In the genomic region with DNA sequence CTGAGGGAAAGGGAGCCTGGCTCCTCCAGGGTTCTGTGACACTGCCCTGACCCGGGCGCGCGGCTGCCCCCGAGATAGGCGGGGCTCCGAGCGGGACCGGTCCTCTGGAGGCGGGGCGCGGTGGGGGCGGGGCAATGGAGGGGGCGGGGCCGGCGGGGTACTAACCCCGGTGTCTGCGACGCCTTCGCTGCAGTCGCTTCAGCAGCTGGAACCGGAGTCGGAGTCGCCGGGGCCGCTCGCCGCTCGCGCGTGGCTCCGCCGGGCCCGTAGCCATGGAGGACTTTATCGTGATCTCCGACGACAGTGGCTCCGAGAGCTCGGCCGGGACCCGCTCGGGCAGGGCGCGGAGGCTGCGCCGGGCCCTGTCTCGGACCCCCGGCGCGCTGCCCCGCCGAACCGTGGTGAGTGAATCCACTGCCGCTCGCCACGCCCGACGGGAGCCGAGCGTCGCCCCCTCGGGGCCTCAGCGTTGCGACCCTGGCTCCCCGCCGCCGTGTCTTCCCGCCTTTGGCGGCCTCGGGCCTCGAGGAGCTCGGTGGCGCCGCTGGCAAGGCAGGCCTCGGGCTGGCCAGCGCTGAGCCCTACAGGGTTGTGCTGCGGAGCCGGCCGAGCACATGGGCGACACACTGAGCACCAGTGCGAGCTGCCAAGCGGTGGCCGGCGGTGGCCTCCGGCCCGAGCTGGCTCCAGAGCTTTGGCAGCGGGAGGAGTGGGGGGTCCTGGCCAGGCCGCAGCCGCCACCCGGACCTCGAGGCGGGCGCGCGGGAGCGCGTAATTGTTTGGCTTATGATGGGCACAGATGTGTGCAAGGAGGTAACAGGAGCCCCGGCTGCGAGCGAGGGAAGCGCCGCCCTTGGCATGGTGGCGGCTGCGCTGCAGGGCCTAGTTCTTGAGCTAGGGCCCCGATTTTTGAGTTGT, we compare ENCODE assay signal across 8 mouse cellular contexts. TPM values are rescaled to one million over a fixed set of nuclear protein-coding genes. Genes with fewer than 3 reads are reported as not detected.
A peak's percentile ranks its signal among the peaks of the same experiment; 100 is the strongest.
DNase-seq lines count a peak whose midpoint lies in the region; ATAC-seq and TF ChIP-seq lines count a peak whose summit lies in the region.

Simc1 (plus strand) TSS at position 176 of the 918 bp plus-strand sequence.

- no peaks in the 10 kb centered on the region for H3K36me3 ChIP-seq in intestine, postnatal 0 days (ENCODE audit: control insufficient read depth, insufficient read depth)
- H3K36me3 ChIP-seq in limb, embryonic 12.5 days = peaks cover 8% of the 10 kb centered on the region; the same call in 1 of the 2 replicates
- no peaks in the 10 kb centered on the region for H3K36me3 ChIP-seq in midbrain, embryonic 14.5 days (ENCODE audit: control insufficient read depth, insufficient read depth, low read length)

- H3K9ac ChIP-seq in intestine, postnatal 0 days (ENCODE audit: low read depth, low read length) = peak within 1 kb of the TSS; percentile 53
- H3K9ac ChIP-seq in limb, embryonic 12.5 days (replicated peaks) = peak within 1 kb of the TSS; percentile 86
- H3K9ac ChIP-seq in midbrain, embryonic 14.5 days (replicated peaks; ENCODE audit: low read length) = peak within 1 kb of the TSS; percentile 87

- DNase-seq in urinary bladder, adult 18-20 months (ENCODE audit: low spot score in 2 of 2) = peak; percentile 54 to 63
- DNase-seq in urinary bladder, postnatal 10 days (ENCODE audit: low spot score) = no peak
- peak; percentile 92 for DNase-seq in embryo, embryonic 9.5 days (ENCODE audit: extremely low spot score)
- DNase-seq in gonadal fat pad, adult 2 months (ENCODE audit: low read depth) = no peak
- peak; percentile 81 for DNase-seq in midbrain, embryonic 14.5 days
- peak; percentile 65 for DNase-seq in spleen, adult 12 weeks (ENCODE audit: low spot score)

- ATAC-seq in intestine, postnatal 0 days = peak; percentile 93
- ATAC-seq in limb, embryonic 12.5 days (ENCODE audit: insufficient number of reproducible peaks, insufficient read depth, low FRiP score, low TSS enrichment, low read depth) = peak; percentile 88
- peak; percentile 91 for ATAC-seq in midbrain, embryonic 14.5 days (ENCODE audit: low FRiP score, low TSS enrichment)

- H3K27me3 ChIP-seq in intestine, postnatal 0 days (replicated peaks; ENCODE audit: control insufficient read depth, insufficient read depth, low read length) = no peaks in the 10 kb centered on the region
- H3K27me3 ChIP-seq in limb, embryonic 12.5 days = 0 out of 2 replicates have a peak, but pooled peaks cover 3% of the 10 kb centered on the region
- H3K27me3 ChIP-seq in midbrain, embryonic 14.5 days (ENCODE audit: control insufficient read depth, insufficient read depth, low read length) = no peaks in the 10 kb centered on the region

- under 1% methylated on average over 97 of the region's 105 CpGs for WGBS in intestine, postnatal 0 days
- under 1% methylated on average over 105 of the region's 105 CpGs for WGBS in limb, embryonic 12.5 days
- WGBS in midbrain, embryonic 14.5 days = under 1% methylated on average over 103 of the region's 105 CpGs

- peak within 1 kb of the TSS; percentile 97 for H3K4me2 ChIP-seq in intestine, postnatal 0 days (replicated peaks; ENCODE audit: low read depth)
- H3K4me2 ChIP-seq in limb, embryonic 12.5 days = peak within 1 kb of the TSS; percentile 87
- H3K4me2 ChIP-seq in midbrain, embryonic 14.5 days (ENCODE audit: low read length) = peak within 1 kb of the TSS; percentile 61

- 0 out of 2 replicates have a peak, but pooled peaks cover 3% of the 10 kb centered on the region for H3K4me1 ChIP-seq in intestine, postnatal 0 days (replicated peaks; ENCODE audit: control insufficient read depth, insufficient read depth, low read length)
- H3K4me1 ChIP-seq in limb, embryonic 12.5 days (replicated peaks) = peaks cover 11% of the 10 kb centered on the region
- H3K4me1 ChIP-seq in midbrain, embryonic 14.5 days (ENCODE audit: control insufficient read depth, insufficient read depth, low read length) = peaks cover 16% of the 10 kb centered on the region

- H3K27ac ChIP-seq in intestine, postnatal 0 days (ENCODE audit: low read depth, low read length) = peak within 1 kb of the TSS; percentile 62
- peak within 1 kb of the TSS; percentile 85 for H3K27ac ChIP-seq in limb, embryonic 12.5 days
- peak within 1 kb of the TSS; percentile 83 for H3K27ac ChIP-seq in midbrain, embryonic 14.5 days (replicated peaks; ENCODE audit: low read depth, low read length)

- no peaks in the 10 kb centered on the region for H3K9me3 ChIP-seq in intestine, postnatal 0 days (ENCODE audit: control insufficient read depth)
- H3K9me3 ChIP-seq in limb, embryonic 12.5 days = no peaks in the 10 kb centered on the region
- no peaks in the 10 kb centered on the region for H3K9me3 ChIP-seq in midbrain, embryonic 14.5 days (ENCODE audit: control insufficient read depth, low read length)

- no peak for TF ChIP-seq CTCF in intestine, postnatal 0 days (IDR thresholded peaks at IDR 0.05; ENCODE audit: low read depth)

- peak within 1 kb of the TSS; percentile 70 for H3K4me3 ChIP-seq in intestine, postnatal 0 days (ENCODE audit: low read depth, low read length)
- H3K4me3 ChIP-seq in limb, embryonic 12.5 days (replicated peaks) = peak within 1 kb of the TSS; percentile 78
- peak within 1 kb of the TSS; percentile 77 for H3K4me3 ChIP-seq in midbrain, embryonic 14.5 days (replicated peaks; ENCODE audit: low read depth, low read length)

RNA-seq across cellular contexts. Expression of gene Simc1, which starts in this region (rescaled TPM):
- 11.6 and 14.0 TPM in 2 replicates for polyA plus RNA-seq in gonadal fat pad, adult 2 months (2012; rRNA removed)
- polyA plus RNA-seq in intestine, postnatal 0 days (2015; fragmentation: Nextera tagmentation; extraction: Ambion mirVana) = 2.1 and 2.2 TPM in 2 replicates
- 18.5 and 19.9 TPM in 2 replicates for polyA plus RNA-seq in limb, embryonic 12.5 days (2016; fragmentation: Nextera tagmentation; extraction: Ambion mirVana)
- 23.3 and 27.9 TPM in 2 replicates for polyA plus RNA-seq in midbrain, embryonic 14.5 days (2014; fragmentation: Nextera tagmentation; extraction: Ambion mirVana)

Comparison
In these comparisons a context has a peak if more than half of its experiments do, and no peak if none do; other contexts are left out.
1. DNase-seq: peak in urinary bladder, adult 18-20 months (2 of 2), embryo, embryonic 9.5 days (single experiment), midbrain, embryonic 14.5 days (single experiment) and spleen, adult 12 weeks (single experiment); none in urinary bladder, postnatal 10 days (single experiment) and gonadal fat pad, adult 2 months (single experiment).
2. Peak in every context shown above with its lines, with median percentiles within 50 percentile points of each other: ATAC-seq, H3K27ac ChIP-seq, H3K4me2 ChIP-seq, H3K4me3 ChIP-seq and H3K9ac ChIP-seq.